Mouse (Mus musculus) G1E (cell line): ENCODE data around the gene Itgb8.

ENCODE experiments used
- CTCF ChIP-seq: IDR thresholded peaks from 2 replicates; pipeline ENCODE4 v1.5.1; 2012; ENCODE audit warnings: low read depth, low read length, inconsistent platforms, mixed read lengths
- GATA1 ChIP-seq: IDR thresholded peaks from 2 replicates; pipeline ENCODE4 v1.6.1; 2012; ENCODE audit warnings: borderline replicate concordance, low read length, inconsistent platforms, mixed read lengths
- GATA2 ChIP-seq: IDR thresholded peaks from 2 replicates; pipeline ENCODE4 v1.6.1; 2012; ENCODE audit warnings: low read depth, low read length, inconsistent platforms, borderline replicate concordance
- POLR2AphosphoS5 ChIP-seq: IDR thresholded peaks from 2 replicates; pipeline ENCODE4 v1.6.1; 2012; ENCODE audit warnings: low read depth, low read length, inconsistent platforms; ENCODE audit not compliant: insufficient replicate concordance

- no peak for TF ChIP-seq CTCF
- no peak for TF ChIP-seq GATA2
- no peak for TF ChIP-seq GATA1
- TF ChIP-seq POLR2AphosphoS5 = no peak
These were observed 10.7 kb downstream of the Itgb8 start for GRCm38 (mm10) chr12:119227898-119228297.
